Mouse (Mus musculus) intestine, embryonic 14.5 days (tissue): ENCODE data around the gene Zfp36l1. TPM values are rescaled to one million over a fixed set of nuclear protein-coding genes. Genes with fewer than 3 reads are reported as not detected.

Experiments used
- ATAC-seq: fragments of 200-750 bp; cut with Nextera tagmentation; replicated peaks from 2 replicates; pipeline ENCODE4 v1.8.0; 2017; ENCODE audit warnings: low read depth, moderate number of reproducible peaks, moderate TSS enrichment, moderate library complexity; ENCODE audit not compliant: low FRiP score, low TSS enrichment
- DNase-seq: peaks from one replicate; pipeline ENCODE4 v3.0.0-alpha.2; 2018; ENCODE audit warnings: low spot score
- H3K27ac ChIP-seq: fragments of 300-500 bp; sonication (generic); 2 replicates; pipeline ENCODE4 v1.5.1; 2014; ENCODE audit warnings: low read depth, mild to moderate bottlenecking, control low read depth
- H3K27me3 ChIP-seq: fragments of 300-500 bp; sonication (generic); replicated peaks from 2 replicates; pipeline ENCODE4 v1.6.1; 2014; ENCODE audit warnings: low read length, control low read depth; ENCODE audit not compliant: control insufficient read depth, insufficient read depth
- H3K36me3 ChIP-seq: fragments of 300-500 bp; sonication (generic); 2 replicates; pipeline ENCODE4 v1.6.1; 2014; ENCODE audit warnings: low read length, control low read depth; ENCODE audit not compliant: control insufficient read depth, insufficient read depth
- H3K4me1 ChIP-seq: fragments of 300-500 bp; sonication (generic); replicated peaks from 2 replicates; pipeline ENCODE4 v1.6.1; 2014; ENCODE audit warnings: low read length, control low read depth, mixed read lengths; ENCODE audit not compliant: control insufficient read depth, insufficient read depth
- H3K4me2 ChIP-seq: fragments of 300-500 bp; sonication (generic); 2 replicates; pipeline ENCODE4 v1.6.1; 2014; ENCODE audit warnings: low read length
- H3K4me3 ChIP-seq: fragments of 300-500 bp; sonication (generic); 2 replicates; pipeline ENCODE4 v1.5.1; 2014; ENCODE audit warnings: low read depth, low read length, control low read depth, mixed read lengths
- H3K9ac ChIP-seq: fragments of 300-500 bp; sonication (generic); 2 replicates; pipeline ENCODE4 v1.6.1; 2014; ENCODE audit warnings: mild to moderate bottlenecking, low read length
- H3K9me3 ChIP-seq: fragments of 300-500 bp; sonication (generic); 2 replicates; pipeline ENCODE4 v1.6.1; 2016; ENCODE audit warnings: low read length, control low read depth; ENCODE audit not compliant: control insufficient read depth
- WGBS: fragments of 180-500 bp; shearing (Covaris S2); extraction: QIAGEN DNeasy Blood & Tissue Kit; methylation state at CpG from one replicate; pipeline ENCODE4 v1.1.7; 2014; 5-methylcytosine and 5-hydroxymethylcytosine counted together
- polyA plus RNA-seq: library from polyadenylated mRNA; unstranded; fragments of >200 nt; fragmentation: Nextera tagmentation; extraction: Ambion mirVana; gene quantifications from 2 replicates; pipeline ENCODE4 v1.2.1, GENCODE M21; 2014

Gene Zfp36l1
- polyA plus RNA-seq, 1 experiment from 2014 or later, result 159 TPM

DNA sequence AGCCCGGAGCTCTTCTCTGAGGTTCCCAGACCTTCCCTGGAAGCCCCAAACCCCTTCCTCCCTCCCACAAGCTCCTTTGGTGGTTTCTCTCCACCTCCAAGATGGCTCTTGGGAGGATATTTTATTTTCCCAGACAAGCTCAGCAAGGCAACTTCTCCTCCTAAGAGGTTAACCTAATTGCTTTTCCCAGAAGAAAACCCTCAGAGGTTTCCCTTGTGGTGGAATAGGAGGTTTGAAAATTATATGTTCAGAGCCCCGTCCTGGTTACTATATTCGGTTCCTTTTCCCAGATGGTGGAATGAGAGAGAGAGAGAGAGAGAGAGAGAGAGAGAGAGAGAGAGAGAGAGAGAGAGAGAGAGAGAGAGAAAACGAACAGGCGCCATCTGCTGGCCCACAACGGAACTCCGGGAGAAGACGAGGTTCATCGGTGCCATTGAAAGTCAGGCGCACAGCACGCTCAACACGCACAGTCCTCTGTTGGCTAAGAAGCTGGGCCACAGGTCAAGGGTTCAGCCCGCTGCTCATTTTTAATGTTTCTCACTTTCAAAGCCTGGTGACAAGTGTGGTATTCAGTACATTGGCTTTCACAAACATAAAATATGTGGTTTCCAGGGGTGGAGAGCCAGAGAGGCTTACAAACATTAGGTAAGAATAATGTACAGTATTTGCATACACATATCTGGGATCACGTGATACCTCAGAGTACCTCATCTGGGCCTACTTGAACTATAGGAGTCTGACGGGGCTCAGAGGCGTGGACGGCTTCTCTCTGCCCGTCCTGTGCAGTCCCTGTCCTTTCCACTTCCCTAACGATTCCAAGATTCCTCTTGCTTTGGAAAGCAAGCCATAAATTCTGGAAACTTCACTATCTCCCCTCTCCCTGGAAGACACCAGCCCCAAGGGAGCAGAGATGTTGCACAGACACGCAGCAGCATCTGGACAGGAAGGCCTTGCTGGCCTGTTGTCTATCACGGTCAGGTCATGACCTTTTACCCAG, 33.7 kb upstream of the Zfp36l1 start:
- no peaks in the 10 kb centered on the region for H3K27me3 ChIP-seq
- peaks cover 11% of the 10 kb centered on the region; the same call in 1 of the 2 replicates for H3K4me1 ChIP-seq
- H3K9ac ChIP-seq, result no peak overlapping the region
- H3K27ac ChIP-seq, result peak overlapping the region; percentile 66
- H3K36me3 ChIP-seq, result no peaks in the 10 kb centered on the region
- H3K4me3 ChIP-seq, result no peak overlapping the region
- no peaks in the 10 kb centered on the region for H3K9me3 ChIP-seq
- DNase-seq (peak; percentile 94), ATAC-seq (peak; percentile 79)
- H3K4me2 ChIP-seq, result no peak overlapping the region
- 30% methylated on average over 21 of the region's 21 CpGs for WGBS

- WGBS, result 78% methylated on average over 8 of the region's 8 CpGs
- DNase-seq (no peak), ATAC-seq (no peak)
- H3K4me1 ChIP-seq, result peaks cover 15% of the 10 kb centered on the region; the same call in 1 of the 2 replicates
- H3K27ac ChIP-seq, result peak overlapping the region; percentile 66; the same call in 1 of the 2 replicates
- no peak overlapping the region for H3K4me3 ChIP-seq
- no peak overlapping the region for H3K4me2 ChIP-seq
- no peak overlapping the region for H3K9ac ChIP-seq
- H3K36me3 ChIP-seq, result no peaks in the 10 kb centered on the region
- H3K27me3 ChIP-seq, result no peaks in the 10 kb centered on the region
- H3K9me3 ChIP-seq, result no peaks in the 10 kb centered on the region
These were observed 32.6 kb upstream of the Zfp36l1 start for GRCm38 (mm10) chr12:80145365-80145764.

- H3K4me2 ChIP-seq, result no peak overlapping the region
- WGBS, result 41% methylated on average over 3 of the region's 3 CpGs
- ATAC-seq, result no peak
- H3K9ac ChIP-seq, result no peak overlapping the region
- no peaks in the 10 kb centered on the region for H3K9me3 ChIP-seq
- no peak overlapping the region for H3K4me3 ChIP-seq
- no peak overlapping the region for H3K27ac ChIP-seq
- peaks cover 15% of the 10 kb centered on the region; the same call in 1 of the 2 replicates for H3K4me1 ChIP-seq
- no peak for DNase-seq
- H3K36me3 ChIP-seq, result no peaks in the 10 kb centered on the region
- H3K27me3 ChIP-seq, result no peaks in the 10 kb centered on the region
These were observed 32.0 kb upstream of the Zfp36l1 start for GRCm38 (mm10) chr12:80144846-80145245.

DNA sequence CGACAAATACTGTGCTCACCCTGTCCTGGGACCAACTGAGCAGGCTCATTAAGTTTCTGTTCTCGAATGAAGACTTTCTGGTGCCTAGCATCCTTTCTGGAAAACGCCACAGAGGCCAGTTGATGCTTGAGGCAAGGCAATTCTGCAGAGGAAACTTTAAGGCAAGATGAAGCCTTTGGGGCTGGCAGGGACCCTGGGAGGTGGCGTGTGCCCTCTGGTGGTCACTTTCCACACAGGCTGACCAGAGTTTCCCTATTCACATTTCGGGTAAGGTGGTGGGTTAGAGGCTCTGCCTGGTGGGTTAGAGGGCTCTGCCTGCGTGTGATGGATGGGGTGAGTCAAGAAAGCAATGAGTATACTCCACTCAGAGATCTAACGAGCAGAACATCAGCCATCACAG, 28.7 kb upstream of the Zfp36l1 start:
- 21% methylated on average over 7 of the region's 7 CpGs for WGBS
- H3K4me3 ChIP-seq, result no peak overlapping the region
- 0 out of 2 replicates have a peak, but pooled peaks cover 11% of the 10 kb centered on the region for H3K4me1 ChIP-seq
- H3K4me2 ChIP-seq, result no peak overlapping the region
- no peak overlapping the region for H3K27ac ChIP-seq
- ATAC-seq, result 0 out of 2 replicates have a peak, but pooled peaks have one; percentile 42
- H3K9me3 ChIP-seq, result no peaks in the 10 kb centered on the region
- DNase-seq, result peak; percentile 82
- H3K27me3 ChIP-seq, result no peaks in the 10 kb centered on the region
- H3K9ac ChIP-seq, result no peak overlapping the region
- H3K36me3 ChIP-seq, result no peaks in the 10 kb centered on the region

DNA sequence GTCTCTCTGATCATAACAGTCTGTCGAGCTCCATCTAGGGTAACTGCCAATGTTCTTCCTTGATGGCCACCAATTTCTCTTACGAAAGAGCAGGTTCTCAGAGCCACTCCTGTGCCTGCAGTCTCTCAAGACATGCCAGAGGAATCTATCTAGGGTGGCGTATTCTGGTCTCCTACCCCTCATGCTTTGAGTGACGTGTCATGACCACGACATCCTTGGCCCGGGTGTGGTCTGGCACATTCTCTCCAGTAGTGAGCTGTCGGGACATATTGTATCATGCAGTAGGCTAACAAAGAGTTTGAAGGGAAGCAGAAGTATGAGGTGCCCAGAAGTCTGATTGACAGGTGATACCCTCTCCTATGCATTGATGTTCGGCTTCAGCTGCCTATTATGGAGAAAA, 28.2 kb upstream of the Zfp36l1 start:
- Histone ChIP-seq H3K9ac (no peak overlapping the region), H3K4me1 (0 out of 2 replicates have a peak, but pooled peaks cover 8% of the 10 kb centered on the region), H3K9me3 (no peaks in the 10 kb centered on the region), H3K27ac (no peak overlapping the region), H3K4me3 (no peak overlapping the region), H3K27me3 (no peaks in the 10 kb centered on the region), H3K36me3 (no peaks in the 10 kb centered on the region), H3K4me2 (no peak overlapping the region)
- ATAC-seq (no peak), DNase-seq (no peak)
- 83% methylated on average over 8 of the region's 8 CpGs for WGBS

DNA sequence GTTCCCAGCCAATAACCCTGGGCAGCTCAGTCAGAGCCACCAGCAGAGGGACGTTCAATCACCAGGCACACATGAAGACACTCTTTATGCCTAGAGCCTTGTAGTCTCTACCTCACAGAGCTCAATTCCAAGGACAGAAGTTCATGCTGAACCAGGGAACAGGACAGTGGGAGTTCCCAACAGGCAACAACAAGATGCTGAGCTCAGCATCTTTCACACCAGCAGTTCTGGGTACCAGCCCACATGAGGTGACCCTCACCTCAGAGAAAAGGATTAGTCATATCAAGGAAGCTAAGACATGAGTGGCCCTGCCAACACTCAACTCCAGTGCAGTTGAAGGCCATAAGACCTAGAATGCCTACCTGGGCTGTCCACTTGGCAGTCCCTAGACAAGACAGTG, 24.9 kb upstream of the Zfp36l1 start:
- ATAC-seq (no peak), DNase-seq (no peak)
- no peak overlapping the region for H3K9ac ChIP-seq
- no peak overlapping the region for H3K27ac ChIP-seq
- H3K4me1 ChIP-seq, result 0 out of 2 replicates have a peak, but pooled peaks cover 4% of the 10 kb centered on the region
- H3K27me3 ChIP-seq, result no peaks in the 10 kb centered on the region
- H3K4me2 ChIP-seq, result no peak overlapping the region
- no peaks in the 10 kb centered on the region for H3K36me3 ChIP-seq
- no peak overlapping the region for H3K4me3 ChIP-seq
- H3K9me3 ChIP-seq, result no peaks in the 10 kb centered on the region
- 70% methylated on average over 1 of the region's 1 CpGs for WGBS

DNA sequence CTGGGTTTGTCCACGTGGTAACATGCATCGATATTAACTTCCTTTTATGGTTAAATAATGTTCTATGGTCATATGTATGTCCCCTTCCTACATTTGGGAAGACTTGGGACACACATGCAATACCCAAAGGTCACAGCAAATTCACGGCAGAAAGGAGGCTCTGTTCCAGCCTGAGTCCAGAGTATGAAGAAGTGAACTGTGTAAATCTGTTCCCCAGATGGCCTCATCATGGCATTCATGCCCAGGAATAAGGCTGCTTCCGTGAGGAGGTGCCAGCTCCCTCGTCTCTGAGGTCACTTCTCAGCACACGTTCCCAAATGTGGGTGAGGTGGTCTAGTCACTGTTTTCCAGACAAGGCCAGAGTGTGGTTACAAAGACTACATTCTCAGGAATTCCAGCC, 24.4 kb upstream of the Zfp36l1 start:
- ATAC-seq (no peak), DNase-seq (no peak)
- 80% methylated on average over 6 of the region's 6 CpGs for WGBS
- 0 out of 2 replicates have a peak, but pooled peaks cover 4% of the 10 kb centered on the region for H3K4me1 ChIP-seq
- H3K4me3 ChIP-seq, result no peak overlapping the region
- no peak overlapping the region for H3K27ac ChIP-seq
- no peaks in the 10 kb centered on the region for H3K36me3 ChIP-seq
- no peaks in the 10 kb centered on the region for H3K27me3 ChIP-seq
- H3K4me2 ChIP-seq, result no peak overlapping the region
- H3K9ac ChIP-seq, result no peak overlapping the region
- H3K9me3 ChIP-seq, result no peaks in the 10 kb centered on the region

GRCm38 (mm10) chr12:80136264-80136930, 23.6 kb upstream of the Zfp36l1 start:
- Histone ChIP-seq H3K4me1 (peaks cover 10% of the 10 kb centered on the region), H3K9ac (no peak overlapping the region), H3K27ac (no peak overlapping the region), H3K27me3 (no peaks in the 10 kb centered on the region), H3K36me3 (no peaks in the 10 kb centered on the region), H3K9me3 (no peaks in the 10 kb centered on the region), H3K4me2 (no peak overlapping the region), H3K4me3 (no peak overlapping the region)
- no peak for ATAC-seq
- no peak for DNase-seq
- 87% methylated on average over 12 of the region's 12 CpGs for WGBS
